Mouse (Mus musculus) left cerebral cortex, postnatal 25 days (tissue): Measurements from ENCODE around the gene Cgrrf1. TPM values are rescaled to one million over a fixed set of nuclear protein-coding genes. Genes with fewer than 3 reads are reported as not detected.
A peak's percentile ranks its signal among the peaks of the same experiment; 100 is the strongest.

Experiments
- DNase-seq, 2 experiments: peaks; one replicate each; pipeline ENCODE4 v3.0.0; 2022; ENCODE audit warnings: low spot score in 2 of 2, mixed read lengths in 1 of 2
- intact Hi-C: fragments of 180-260 bp; cut with DNase I; formaldehyde crosslinking; loops from one replicate; pipeline ENCODE4 v1.15.1; 2025
- total RNA-seq, 2 experiments: library from RNA; stranded (reverse); gene quantifications; 2 replicates each; pipeline ENCODE4 v1.2.3; 2021

Cgrrf1 gene
- total RNA-seq, 2 experiments from 2014 or later: 33.0 to 35.7 TPM

DNA sequence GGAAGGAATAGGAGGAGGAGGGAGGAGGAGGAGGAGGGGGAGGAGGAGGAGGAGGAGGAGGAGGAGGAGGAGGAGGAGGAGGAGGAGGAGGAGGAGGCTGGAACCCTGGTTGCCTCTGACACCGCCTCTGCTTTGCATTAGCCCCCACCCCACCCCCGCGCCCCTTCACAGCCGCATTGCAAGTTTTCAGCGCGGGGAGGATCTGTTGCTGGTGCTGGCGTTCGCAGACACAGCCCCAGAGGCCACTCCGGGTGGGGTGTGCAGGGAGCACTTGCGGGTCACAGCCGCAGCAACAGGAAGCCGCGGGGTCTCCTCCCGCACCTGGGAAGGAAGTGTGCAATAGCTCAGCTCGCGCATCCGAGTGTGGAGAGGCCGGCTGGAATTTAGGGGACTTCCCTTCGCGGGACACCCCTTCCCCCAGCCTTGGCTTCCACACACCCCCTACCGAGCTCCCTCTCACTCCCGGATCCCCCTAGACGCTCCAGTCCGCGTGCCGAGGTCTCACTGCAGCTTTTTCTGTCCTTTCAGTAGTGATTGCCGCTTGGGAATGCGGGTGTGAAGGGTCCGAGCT, 52.0 kb downstream of the Cgrrf1 start:
- intact Hi-C loops: loop anchor here (2.0 to 10.0 kb wide), 5 partner anchors 15 to 383 kb away; partner anchors contain the start of gene Gch1

DNA sequence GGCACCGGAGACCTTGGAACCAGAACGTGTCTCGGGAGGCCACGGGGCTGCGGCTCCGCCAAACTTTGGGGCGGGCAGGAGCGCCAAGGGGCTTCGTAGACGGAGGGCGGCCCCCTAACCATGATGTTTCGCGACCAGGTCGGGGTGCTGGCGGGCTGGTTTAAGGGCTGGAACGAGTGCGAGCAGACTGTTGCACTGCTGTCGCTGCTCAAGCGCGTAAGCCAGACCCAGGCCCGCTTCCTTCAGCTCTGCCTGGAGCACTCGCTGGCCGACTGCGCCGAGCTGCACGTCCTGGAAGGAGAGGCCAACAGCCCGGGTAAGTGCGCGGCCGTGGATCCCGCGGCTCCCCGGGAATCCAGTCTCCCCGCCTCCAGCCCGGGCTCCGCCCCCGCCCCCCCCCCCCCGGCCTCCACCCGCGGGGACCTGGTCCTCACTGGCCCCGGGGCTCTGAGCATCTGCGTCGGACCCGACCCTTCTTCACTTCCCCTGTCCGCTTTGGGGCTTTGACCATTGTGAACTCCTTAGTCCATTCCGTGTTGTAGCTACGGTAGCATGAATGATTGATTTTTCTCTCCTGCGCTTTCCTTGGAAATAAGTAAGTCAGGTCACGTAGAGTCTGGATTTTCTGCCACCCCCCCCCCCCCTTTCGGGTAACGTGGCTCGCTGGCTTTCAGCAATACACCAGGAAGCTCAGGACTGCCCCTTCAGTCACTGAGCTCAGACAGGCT, 52.9 kb downstream of the Cgrrf1 start:
- intact Hi-C loops: loop anchor here (2.0 to 10.0 kb wide), 5 partner anchors 14 to 382 kb away; partner anchors contain the start of gene Gch1
- peak; percentile 52 to 59 for DNase-seq

More for the DNA sequence above, 52.0 kb downstream of the Cgrrf1 start:
- peak; percentile 40 to 53 for DNase-seq

DNA sequence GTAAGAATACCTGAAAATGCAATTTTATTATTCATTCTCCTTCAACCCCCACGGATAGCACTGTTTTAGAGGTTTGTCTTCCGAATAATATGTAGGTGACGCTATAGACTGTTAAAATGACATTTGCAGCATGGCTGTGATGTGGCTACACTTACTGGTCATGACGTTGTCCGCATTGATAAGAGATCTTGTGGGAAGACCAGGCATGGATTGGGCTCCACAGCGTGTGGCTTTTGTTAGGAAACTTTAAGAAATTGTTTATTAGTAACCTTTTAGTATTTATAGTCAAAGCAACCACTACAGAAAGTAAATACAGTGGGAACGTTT, 53.5 kb downstream of the Cgrrf1 start:
- DNase-seq: peak; percentile 11 to 25

DNA sequence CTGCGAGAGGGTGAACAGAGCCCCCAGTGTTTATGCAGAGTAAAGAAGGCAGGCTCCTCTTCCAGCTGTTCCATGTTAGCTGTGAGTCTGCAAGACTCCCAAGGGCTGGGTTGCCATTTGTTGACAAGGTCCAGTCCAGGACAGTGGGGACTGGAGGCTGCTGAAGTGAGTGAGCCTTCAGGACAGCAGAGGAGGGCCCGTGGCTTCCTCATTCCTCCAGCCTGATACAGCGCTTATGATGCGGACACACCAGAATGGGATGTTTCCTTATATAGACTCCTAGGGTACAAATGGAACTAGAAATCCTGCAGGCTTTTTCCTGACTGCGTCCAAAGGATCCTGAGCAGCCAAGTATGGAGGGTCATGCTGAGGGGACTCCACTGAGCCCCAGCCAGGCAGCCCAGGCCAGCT, 54.0 kb downstream of the Cgrrf1 start:
- DNase-seq: peak; percentile 11 to 27

More for the DNA sequence above, 53.5 kb downstream of the Cgrrf1 start:
- intact Hi-C loops: loop anchor here (2.0 to 10.0 kb wide), 2 partner anchors 13 to 299 kb away; partner anchors contain the start of gene Gch1

DNA sequence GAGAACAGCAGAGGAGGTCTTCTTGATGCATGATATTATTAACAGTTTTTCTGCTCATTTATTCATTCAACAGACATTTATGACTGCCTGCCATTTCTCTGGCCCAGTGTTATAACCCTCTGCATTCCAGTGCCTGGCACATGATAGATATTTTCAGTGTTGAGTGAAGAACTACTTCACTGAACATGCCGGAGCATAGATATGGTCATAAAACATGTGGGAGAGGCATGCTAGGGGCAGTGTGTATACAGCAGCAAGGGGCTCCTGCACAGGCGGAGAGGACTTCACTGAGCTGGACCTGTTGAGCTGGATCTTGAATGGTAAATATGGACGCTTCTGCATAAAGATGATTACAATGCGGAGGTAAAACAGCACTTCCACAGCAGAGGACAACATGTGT, 57.2 kb downstream of the Cgrrf1 start:
- intact Hi-C loops: loop anchor here (10.0 kb wide), 1 partner anchor 296 kb away; the partner anchor contains the start of gene Gch1
- DNase-seq: no peak

More for the DNA sequence above, 54.0 kb downstream of the Cgrrf1 start:
- intact Hi-C loops: loop anchor here (2.0 to 10.0 kb wide), 2 partner anchors 13 to 299 kb away; partner anchors contain the start of gene Gch1

GRCm38 (mm10) chr14:46893961-46894360, 62.0 kb downstream of the Cgrrf1 start:
- intact Hi-C loops: no loop called here
- DNase-seq: no peak

GRCm38 (mm10) chr14:46897953-46898352, 66.0 kb downstream of the Cgrrf1 start:
- intact Hi-C loops: loop anchor here (2.0 to 5.0 kb wide), 3 partner anchors 13 to 84 kb away; no protein-coding TSS in a partner anchor
- DNase-seq: no peak

- intact Hi-C loops: loop anchor here (2.0 to 5.0 kb wide), 3 partner anchors 14 to 84 kb away; no protein-coding TSS in a partner anchor
Measured at GRCm38 (mm10) chr14:46898626-46899025, 66.7 kb downstream of the Cgrrf1 start.

GRCm38 (mm10) chr14:46902498-46903087, 70.7 kb downstream of the Cgrrf1 start:
- intact Hi-C loops: no loop called here
- no peak for DNase-seq

More at GRCm38 (mm10) chr14:46898626-46899025, 66.7 kb downstream of the Cgrrf1 start:
- peak; percentile 53 to 96 for DNase-seq

Other genes starting within 250 kb of the Cgrrf1 start
- gene Cdkn3, start 71.6 kb upstream of the Cgrrf1 start, total RNA-seq: 1 to 10 TPM; 1.1 to 1.9 TPM
- 10 to 100 TPM; 84.1 to 85.4 TPM for gene Cnih1, start 43.7 kb upstream of the Cgrrf1 start, total RNA-seq
- 100 to 1,000 TPM; 156 to 158 TPM for gene Gmfb, start 9.9 kb upstream of the Cgrrf1 start, total RNA-seq
- gene Samd4, start 50.7 kb downstream of the Cgrrf1 start, total RNA-seq: 10 to 100 TPM; 23.7 to 25.7 TPM